Mouse (Mus musculus) layer of hippocampus, postnatal 25 days (tissue): ENCODE measurements around the gene Tmem39b. TPM values are rescaled to one million over a fixed set of nuclear protein-coding genes. Genes with fewer than 3 reads are reported as not detected.
A peak's percentile ranks its signal among the peaks of the same experiment; 100 is the strongest.
"Not testable (repeated sequence)": the region's sequence is repeated elsewhere in the genome, so short reads cannot be mapped to it uniquely, and the experiment has no call there.

Experiments used
- DNase-seq, 2 experiments: peaks; one replicate each; pipeline ENCODE4 v3.0.0; 2022; ENCODE audit warnings: mixed read lengths in 2 of 2, low spot score in 1 of 2; ENCODE audit errors: extremely low spot score in 1 of 2
- total RNA-seq, 2 experiments: library from RNA; stranded (reverse); gene quantifications; 2 replicates each; pipeline ENCODE4 v1.2.3; 2021

Tmem39b gene
- 10 to 100 TPM; 12.5 to 18.6 TPM for total RNA-seq

- DNase-seq, result peak; percentile 77 to 87
Measured at GRCm38 (mm10) chr4:129696158-129696985, at the start of gene Tmem39b. Tmem39b (minus strand) TSS chr4:129696838.

- no peak for DNase-seq
Measured at GRCm38 (mm10) chr4:129746106-129746505, 49.5 kb upstream of the Tmem39b start.

- no peak for DNase-seq
Measured at GRCm38 (mm10) chr4:129743494-129743893, 46.9 kb upstream of the Tmem39b start.

- no peak for DNase-seq
Measured at GRCm38 (mm10) chr4:129743010-129743390, 46.4 kb upstream of the Tmem39b start.

GRCm38 (mm10) chr4:129742232-129743009 is 45.8 kb upstream of the Tmem39b start, which contains the start of gene Khdrbs1:
Khdrbs1 (minus strand) TSS chr4:129742303.
- peak; percentile 94 to 97 for DNase-seq

GRCm38 (mm10) chr4:129741974-129742231 is 45.3 kb upstream of the Tmem39b start:
- no peak for DNase-seq

GRCm38 (mm10) chr4:129741251-129741973 is 44.8 kb upstream of the Tmem39b start:
- peak; percentile 11 to 17 for DNase-seq

GRCm38 (mm10) chr4:129739111-129739645 is 42.5 kb upstream of the Tmem39b start:
- DNase-seq, result no peak

- no peak for DNase-seq
Measured at GRCm38 (mm10) chr4:129736173-129736572, 39.5 kb upstream of the Tmem39b start.

GRCm38 (mm10) chr4:129735485-129735884 is 38.8 kb upstream of the Tmem39b start:
- not testable (repeated sequence) for DNase-seq

GRCm38 (mm10) chr4:129731423-129731822 is 34.8 kb upstream of the Tmem39b start:
- DNase-seq, result no peak

- no peak for DNase-seq
Measured at GRCm38 (mm10) chr4:129716310-129716709, 19.7 kb upstream of the Tmem39b start.

- no peak for DNase-seq
Measured at GRCm38 (mm10) chr4:129709486-129710129, 13.0 kb upstream of the Tmem39b start.

- DNase-seq, result peak in 1 of 2 experiments; percentile 28
Measured at GRCm38 (mm10) chr4:129706750-129707149, 10.1 kb upstream of the Tmem39b start.

GRCm38 (mm10) chr4:129702454-129702853 is 5.8 kb upstream of the Tmem39b start:
- peak; percentile 60 to 63 for DNase-seq

GRCm38 (mm10) chr4:129701503-129702377 is 5.1 kb upstream of the Tmem39b start:
- peak; percentile 81 to 94 for DNase-seq

GRCm38 (mm10) chr4:129700661-129701060 is 4.0 kb upstream of the Tmem39b start:
- not testable (repeated sequence) for DNase-seq

- no peak for DNase-seq
Measured at GRCm38 (mm10) chr4:129700216-129700615, 3.6 kb upstream of the Tmem39b start.

- DNase-seq, result no peak
Measured at GRCm38 (mm10) chr4:129697191-129697590, 553 bp upstream of the Tmem39b start.
